Mouse (Mus musculus) cerebellum, postnatal 36 days (tissue): ENCODE data around the gene Haus7.
"Not testable (repeated sequence)": the region's sequence is repeated elsewhere in the genome, so short reads cannot be mapped to it uniquely, and the experiment has no call there.

Experiments used
- DNase-seq, 2 experiments: peaks; one replicate each; pipeline ENCODE4 v3.0.0; 2021 to 2022; ENCODE audit warnings: mixed read lengths in 2 of 2

Gene Haus7

GRCm38 (mm10) chrX:73465483-73466186, 6.8 kb upstream of the Haus7 start:
- no peak for DNase-seq

- no peak for DNase-seq
Measured at GRCm38 (mm10) chrX:73460792-73461191, 1.9 kb upstream of the Haus7 start.

- peak; percentile 74 to 76 for DNase-seq
Measured at GRCm38 (mm10) chrX:73451949-73452348, 6.9 kb downstream of the Haus7 start.

GRCm38 (mm10) chrX:73441428-73441827, 17.4 kb downstream of the Haus7 start:
- no peak for DNase-seq

GRCm38 (mm10) chrX:73435252-73435651, 23.6 kb downstream of the Haus7 start, which contains the start of gene Trex2:
Gene Trex2 (minus strand): TSS chrX:73435344.
- no peak for DNase-seq

- DNase-seq, result no peak
Measured at GRCm38 (mm10) chrX:73432850-73433249, 26.0 kb downstream of the Haus7 start.

- DNase-seq, result no peak
Measured at GRCm38 (mm10) chrX:73430036-73430435, 28.8 kb downstream of the Haus7 start.

- no peak for DNase-seq
Measured at GRCm38 (mm10) chrX:73412767-73413166, 46.1 kb downstream of the Haus7 start.

GRCm38 (mm10) chrX:73410880-73411517, 47.8 kb downstream of the Haus7 start, which contains the start of gene Zfp92:
Gene Zfp92 (plus strand): TSS chrX:73411096.
- no peak for DNase-seq

GRCm38 (mm10) chrX:73401616-73402015, 57.2 kb downstream of the Haus7 start:
- no peak for DNase-seq

- DNase-seq, result no peak
Measured at GRCm38 (mm10) chrX:73400951-73401350, 57.9 kb downstream of the Haus7 start.

- DNase-seq, result not testable (repeated sequence)
Measured at GRCm38 (mm10) chrX:73398636-73399035, 60.2 kb downstream of the Haus7 start, which contains the start of gene Gm18336. Gene Gm18336 (minus strand): TSS chrX:73398736.

GRCm38 (mm10) chrX:73396446-73396845, 62.4 kb downstream of the Haus7 start:
- DNase-seq, result no peak

- no peak for DNase-seq
Measured at GRCm38 (mm10) chrX:73391481-73391880, 67.4 kb downstream of the Haus7 start.
